Mouse (Mus musculus) stomach, adult 2 months (tissue): ENCODE data around the gene Ifi27. TPM values are rescaled to one million over a fixed set of nuclear protein-coding genes. Genes with fewer than 3 reads are reported as not detected.

ENCODE experiments used
- polyA plus RNA-seq: library from polyadenylated mRNA; depleted of rRNA; stranded (reverse); fragments of >200 nt; gene quantifications from 2 replicates; pipeline ENCODE4 v1.2.3, GENCODE M21; 2012; rRNA removed

The Ifi27 gene
- 205 and 246 TPM in 2 replicates for polyA plus RNA-seq

GRCm38 (mm10) chr12:103433986-103434731, at the start of gene Ifi27:
TSS of gene Ifi27 (plus strand) at chr12:103434211.

GRCm38 (mm10) chr12:103388505-103389347, 45.3 kb upstream of the Ifi27 start, which contains the start of gene Otub2:
TSS of gene Otub2 (plus strand) at chr12:103388682.

GRCm38 (mm10) chr12:103407720-103408119, 26.3 kb upstream of the Ifi27 start, which contains the start of gene 9330161L09Rik:
TSS of gene 9330161L09Rik (minus strand) at chr12:103407820.

GRCm38 (mm10) chr12:103425729-103426470, 8.1 kb upstream of the Ifi27 start, which contains the start of gene Ddx24:
TSS of gene Ddx24 (minus strand) at chr12:103425830.

GRCm38 (mm10) chr12:103443524-103443923, 9.5 kb downstream of the Ifi27 start, which contains the start of gene Ifi27l2a:
TSS of gene Ifi27l2a (minus strand) at chr12:103443680.

GRCm38 (mm10) chr12:103457140-103457539, 23.1 kb downstream of the Ifi27 start, which contains the start of gene Ifi27l2b:
TSS of gene Ifi27l2b (minus strand) at chr12:103457223.

Other genes starting within 250 kb of the Ifi27 start
- gene Prima1, start 192.1 kb upstream of the Ifi27 start, polyA plus RNA-seq: 15.3 and 17.3 TPM in 2 replicates
- gene Fam181a, start 123.2 kb upstream of the Ifi27 start, polyA plus RNA-seq: not detected in 2 replicates
- gene Asb2, start 78.2 kb upstream of the Ifi27 start, polyA plus RNA-seq: 49.2 and 78.4 TPM in 2 replicates
- 4.4 and 5.7 TPM in 2 replicates for gene Otub2, start 45.5 kb upstream of the Ifi27 start, polyA plus RNA-seq
- 0.30 and 0.44 TPM in 2 replicates for gene 9330161L09Rik, start 26.4 kb upstream of the Ifi27 start, polyA plus RNA-seq
- 8.1 and 10.2 TPM in 2 replicates for gene Ddx24, start 8.4 kb upstream of the Ifi27 start, polyA plus RNA-seq
- gene Ifi27l2a, start 9.5 kb downstream of the Ifi27 start, polyA plus RNA-seq: 250 and 292 TPM in 2 replicates
- 45.5 and 67.7 TPM in 2 replicates for gene Ifi27l2b, start 23.0 kb downstream of the Ifi27 start, polyA plus RNA-seq
- 0.06 and 0.09 TPM in 2 replicates for gene Ppp4r4, start 98.1 kb downstream of the Ifi27 start, polyA plus RNA-seq
- not detected in 2 replicates for gene Serpina10, start 197.2 kb downstream of the Ifi27 start, polyA plus RNA-seq
- not detected in 2 replicates for gene Serpina6, start 223.0 kb downstream of the Ifi27 start, polyA plus RNA-seq
- gene Serpina16, start 241.9 kb downstream of the Ifi27 start, polyA plus RNA-seq: 0.42 TPM in 1 of 2 replicates, not detected in the other